Mouse (Mus musculus) v-Abl transformed pro-B cells (cell line): ENCODE measurements around the gene Olfr1416.

ENCODE experiments used
- in situ Hi-C, 2 experiments: fragments of 400-800 bp; cut with MboI; formaldehyde crosslinking; loops; one replicate each; pipeline ENCODE4 v1.15.1; 2025; ENCODE audit not compliant: unreplicated experiment in 2 of 2

Gene Olfr1416

DNA sequence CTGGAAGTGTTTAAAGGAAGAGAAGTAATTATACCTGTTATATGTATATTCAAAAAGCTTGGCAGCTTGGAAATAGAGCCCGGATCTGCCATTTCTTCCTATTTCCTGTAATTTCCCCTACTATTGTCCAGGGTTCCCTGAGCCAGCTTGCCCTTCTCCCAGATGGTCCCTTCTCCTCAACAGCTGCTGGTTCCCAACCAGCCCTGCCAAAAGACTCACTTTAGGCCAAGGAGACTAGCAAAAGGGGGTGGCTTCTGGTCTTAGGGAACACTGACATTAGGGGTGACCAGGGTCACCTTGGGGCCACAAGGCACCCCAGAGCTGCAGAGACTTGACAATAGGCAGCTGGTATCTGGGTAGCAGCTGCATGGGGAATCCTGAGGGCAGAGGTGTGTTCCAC is 49.9 kb downstream of the Olfr1416 start:
- in situ Hi-C loops: no loop called here

DNA sequence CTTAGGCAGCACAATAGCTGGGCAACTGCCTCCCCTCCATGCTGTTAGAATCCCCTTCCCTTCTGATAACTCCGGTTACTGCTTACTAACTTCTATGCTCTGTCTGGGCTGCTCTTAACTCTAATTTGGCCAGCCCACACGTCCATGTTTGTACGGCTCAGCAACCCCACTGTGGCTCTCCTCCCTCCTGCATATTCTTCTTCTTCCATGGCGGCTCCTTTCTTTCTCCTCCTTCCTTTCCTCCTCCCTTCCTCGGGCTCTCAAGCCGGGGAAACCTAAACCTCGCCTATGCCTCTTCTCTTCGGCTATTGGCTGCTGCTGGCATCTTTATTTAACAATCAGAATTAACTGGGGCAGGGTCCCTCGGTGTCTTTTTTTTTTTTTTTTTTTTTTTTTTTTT is 52.1 kb downstream of the Olfr1416 start:
- in situ Hi-C loops: no loop called here

DNA sequence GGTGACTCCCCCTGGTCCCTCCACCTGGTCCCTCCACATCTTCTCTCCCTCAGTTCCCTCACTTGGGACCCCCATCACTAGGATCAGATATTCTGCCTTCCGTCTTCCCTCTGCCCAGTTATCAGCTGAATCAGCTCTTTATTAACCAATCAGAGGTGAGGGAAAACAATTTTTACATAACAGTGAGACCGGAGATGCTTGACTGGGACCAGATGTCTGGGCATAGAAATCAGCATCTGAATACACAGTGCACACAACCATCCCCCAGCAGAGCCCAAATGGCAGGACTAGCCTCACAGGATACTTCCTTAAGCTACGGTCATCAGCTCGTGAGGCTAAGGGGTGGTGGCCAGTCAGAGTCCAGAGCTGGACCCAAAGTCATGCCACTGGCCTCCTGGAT is 52.8 kb downstream of the Olfr1416 start:
- in situ Hi-C loops: no loop called here

DNA sequence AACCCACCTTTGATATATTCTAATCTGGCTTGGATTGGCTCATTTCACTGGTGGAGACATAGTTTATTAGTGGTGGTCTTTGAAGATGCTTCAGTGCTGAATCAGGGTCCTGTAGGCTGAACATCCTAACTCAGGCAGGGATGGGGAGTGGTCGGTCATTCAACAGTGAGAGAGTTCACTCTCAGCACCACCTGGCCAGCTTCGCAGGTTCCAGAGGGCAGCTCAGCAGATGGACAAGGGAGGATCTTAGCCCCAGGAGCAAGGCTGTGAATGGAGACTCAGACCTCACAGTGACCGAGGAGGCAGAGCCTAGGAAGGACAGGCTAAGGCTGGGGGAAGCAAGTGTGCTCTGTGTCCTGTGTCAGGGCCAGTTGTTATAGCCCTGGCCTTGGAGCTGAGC is 53.5 kb downstream of the Olfr1416 start:
- in situ Hi-C loops: no loop called here

DNA sequence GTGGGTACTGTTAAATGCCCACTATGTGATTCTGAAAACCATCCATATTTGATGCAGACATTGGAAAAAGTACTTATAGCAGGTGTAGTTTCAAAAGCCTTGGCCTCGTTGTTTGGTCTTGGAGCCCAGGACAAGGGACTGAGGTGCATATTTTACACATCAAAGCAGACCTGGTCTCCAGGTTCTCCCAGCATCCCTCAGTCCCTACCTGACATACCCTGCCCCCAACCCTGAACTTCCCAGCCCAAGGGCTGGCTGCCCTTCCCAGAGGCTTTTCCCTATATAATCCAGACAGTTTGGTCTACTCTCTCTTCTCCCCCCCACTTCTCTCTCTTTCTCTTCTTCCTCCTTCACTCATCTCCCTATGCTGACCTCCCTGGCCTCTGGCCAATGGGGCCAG is 53.9 kb downstream of the Olfr1416 start:
- in situ Hi-C loops: no loop called here
